Mouse (Mus musculus): ENCODE results near the gene Pigk. TPM values are rescaled to one million over a fixed set of nuclear protein-coding genes. Genes with fewer than 3 reads are reported as not detected.

Pigk gene
- polyA plus RNA-seq, 1 experiment = 20.7 TPM

DNA sequence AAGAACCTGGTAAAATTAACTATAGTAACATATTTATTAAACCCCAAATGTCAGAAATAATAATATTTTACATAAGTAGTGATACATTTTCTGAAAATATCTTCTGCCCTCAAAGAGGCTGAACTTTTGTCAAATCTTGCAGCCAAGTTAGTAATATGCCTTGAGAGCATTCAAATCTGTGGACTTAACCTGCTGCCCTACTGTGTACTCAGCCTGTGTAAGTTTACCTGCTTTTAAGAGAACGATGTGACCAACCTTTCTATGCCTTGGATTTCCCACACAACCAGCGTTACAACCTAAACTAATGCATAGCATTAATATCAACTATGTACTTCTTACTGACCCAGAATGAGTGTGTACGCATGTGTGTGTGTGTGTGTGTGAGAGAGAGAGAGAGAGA lies 219.8 kb downstream of the Pigk start:
- DNase-seq (ENCODE audit: low spot score) = no peak

DNA sequence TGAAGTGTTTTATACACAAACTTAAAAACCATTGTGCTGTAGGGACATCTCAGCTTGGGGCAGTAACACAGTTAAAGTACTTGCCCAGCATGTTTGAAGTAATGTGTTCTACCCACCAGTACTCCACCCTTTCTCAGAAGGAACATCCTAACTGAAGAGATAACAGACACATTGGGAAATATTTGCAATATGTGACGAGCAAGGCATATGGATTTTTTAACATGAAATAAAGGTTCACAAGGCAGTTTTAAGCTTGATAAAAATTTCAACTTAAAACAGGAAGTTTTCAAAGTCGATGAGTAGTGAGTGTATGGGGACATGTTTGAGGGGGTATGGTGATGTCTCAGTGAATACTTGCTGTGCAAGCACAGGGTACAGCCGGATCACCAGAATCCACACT lies 222.4 kb downstream of the Pigk start:
- no peak for DNase-seq (ENCODE audit: low spot score)

DNA sequence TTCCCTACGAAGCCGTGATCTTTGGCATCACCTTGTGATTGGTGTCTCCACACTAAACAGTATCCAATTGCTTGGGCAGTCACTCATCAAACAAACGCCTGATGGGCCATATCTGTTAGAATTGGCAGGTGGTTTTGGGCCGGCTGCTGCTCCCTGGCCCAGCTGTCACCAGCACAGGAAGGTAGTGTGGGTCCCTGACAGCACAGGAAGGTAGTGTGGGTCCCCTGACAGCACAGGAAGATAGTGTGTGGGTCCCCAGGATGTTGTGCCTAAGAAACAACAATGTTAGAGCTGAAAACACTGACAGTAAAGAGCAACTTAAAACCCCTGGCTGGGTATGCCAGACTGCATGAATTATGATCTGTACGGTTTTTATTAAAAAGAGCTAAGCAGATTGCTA lies 227.8 kb downstream of the Pigk start:
- no peak for DNase-seq (ENCODE audit: low spot score)

DNA sequence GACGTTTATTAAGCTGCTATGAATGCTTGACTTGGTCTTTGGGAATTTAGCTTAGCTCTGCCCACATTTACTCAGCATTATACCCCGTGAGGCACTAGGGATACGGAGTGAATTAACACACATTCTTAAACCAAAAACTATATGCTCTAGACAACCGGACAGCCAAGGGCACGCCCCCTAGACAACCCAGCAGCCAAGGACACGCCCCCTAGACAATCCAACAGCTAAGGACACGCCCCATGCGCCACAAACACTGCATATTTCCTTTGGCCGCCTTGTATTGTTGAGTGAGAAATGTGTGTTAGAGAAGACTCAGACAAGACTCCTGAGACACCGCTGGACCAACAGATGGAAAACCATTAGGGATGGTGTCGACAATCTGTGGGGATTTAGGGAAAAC lies 229.1 kb downstream of the Pigk start:
- no peak for DNase-seq (ENCODE audit: low spot score)

DNA sequence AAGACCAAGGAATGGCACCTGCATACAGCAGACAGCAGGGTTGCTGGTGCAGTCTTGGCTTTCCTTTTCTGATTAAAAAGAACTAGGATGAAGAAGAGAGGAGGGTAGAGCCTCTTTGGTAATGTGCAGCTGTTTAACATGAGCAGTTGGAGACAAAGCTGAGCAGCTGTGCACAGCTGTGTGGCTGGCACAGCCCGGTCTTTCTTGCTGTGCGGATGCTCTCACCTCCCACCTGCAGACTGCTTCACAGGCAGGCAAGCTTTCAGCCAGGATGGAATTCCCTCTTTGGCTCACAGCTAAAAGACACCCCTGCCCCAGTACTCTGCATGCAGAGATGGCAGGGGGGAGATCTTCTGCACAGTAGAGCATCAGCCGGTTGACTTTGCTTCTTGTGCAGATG lies 230.9 kb downstream of the Pigk start:
- DNase-seq (ENCODE audit: low spot score) = no peak

DNA sequence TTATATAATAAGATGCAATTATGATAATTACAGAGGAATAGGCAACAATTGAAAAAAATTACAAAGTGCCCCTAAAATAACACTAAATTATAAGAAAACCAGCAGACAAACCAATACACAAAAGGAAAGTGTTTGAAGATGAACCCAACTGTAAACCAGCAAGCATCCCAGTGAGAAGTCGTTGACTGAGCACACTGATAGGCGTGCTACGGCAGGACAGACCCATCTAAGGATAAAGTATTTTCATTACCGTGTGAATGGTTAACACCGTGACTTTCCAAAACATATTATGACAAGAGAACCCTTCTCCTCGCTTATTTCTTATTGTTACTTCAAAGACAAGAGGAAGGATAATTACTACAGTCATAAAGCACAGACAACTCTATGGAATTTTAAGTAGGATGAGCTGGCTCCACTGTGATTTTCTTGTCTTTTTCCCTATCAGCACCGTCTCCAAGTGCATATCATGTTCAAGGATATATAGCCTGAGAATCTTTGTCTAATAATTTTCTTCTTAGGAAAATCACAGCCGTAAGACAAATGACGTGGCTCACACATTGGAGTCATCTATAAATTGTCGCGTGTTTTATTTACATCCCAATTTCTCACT lies 233.2 kb downstream of the Pigk start:
- DNase-seq (ENCODE audit: low spot score) = no peak

DNA sequence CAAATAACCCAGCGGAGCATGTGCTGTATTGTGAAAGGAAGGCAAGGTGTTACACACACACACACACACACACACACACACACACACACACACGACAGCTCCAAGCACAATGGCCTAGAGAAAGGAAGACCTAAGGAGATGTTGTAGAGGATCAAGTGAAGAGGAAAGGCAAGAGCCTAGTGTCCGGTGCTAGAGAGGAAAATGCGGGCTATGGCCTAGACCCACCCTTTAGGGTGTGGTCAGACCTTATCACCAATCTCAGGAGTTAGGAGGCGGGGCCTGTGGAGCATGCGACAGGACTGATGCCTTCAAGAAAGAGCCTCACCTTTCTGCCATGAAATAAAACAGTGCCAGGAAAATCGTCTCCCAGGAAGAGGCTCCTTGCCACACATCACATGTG lies 234.7 kb downstream of the Pigk start:
- DNase-seq (ENCODE audit: low spot score) = no peak

DNA sequence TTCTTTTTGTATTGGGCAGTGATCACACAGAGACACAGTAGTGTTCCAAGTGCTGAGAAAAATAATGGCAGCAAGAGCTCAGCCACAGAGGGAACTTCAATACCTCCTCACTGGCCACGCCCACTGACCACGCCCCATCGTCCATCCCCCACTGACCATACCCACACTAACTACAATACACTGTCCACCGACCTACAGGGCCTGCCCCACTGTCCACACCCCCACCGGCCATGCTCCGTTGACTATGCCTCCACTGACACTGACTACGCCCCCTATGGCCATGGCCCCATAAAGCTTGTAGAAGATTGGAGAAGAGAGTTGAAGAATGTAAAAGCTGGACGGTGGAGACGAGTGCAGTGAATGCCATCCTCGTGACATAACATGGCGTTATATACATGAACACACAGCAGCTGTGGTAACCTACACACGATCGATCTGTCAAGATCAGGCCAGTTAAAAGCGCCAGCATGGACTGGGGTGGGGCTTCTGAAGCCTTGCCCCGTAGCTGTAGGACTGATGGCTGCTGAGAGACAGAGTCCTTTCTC lies 235.4 kb downstream of the Pigk start:
- DNase-seq (ENCODE audit: low spot score) = no peak

DNA sequence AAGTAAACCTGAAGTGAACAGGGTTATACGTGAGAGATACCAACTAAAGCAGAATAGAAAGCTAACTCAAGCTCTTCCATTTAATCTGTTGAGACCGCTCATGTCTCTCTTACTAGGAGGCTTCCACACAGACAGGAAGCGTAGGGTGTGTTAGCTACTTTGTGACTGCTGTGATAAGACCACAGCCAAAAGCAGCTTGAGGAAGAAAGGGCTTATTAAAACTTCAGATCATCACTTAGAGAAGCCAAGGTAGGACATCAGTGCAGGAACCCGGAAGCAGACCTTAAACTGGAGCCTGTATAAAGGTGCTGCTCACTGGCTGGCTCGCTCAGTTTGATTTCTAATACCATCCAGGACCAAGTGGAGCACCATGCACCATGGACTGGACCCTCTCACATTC lies 236.4 kb downstream of the Pigk start:
- no peak for DNase-seq (ENCODE audit: low spot score)

DNA sequence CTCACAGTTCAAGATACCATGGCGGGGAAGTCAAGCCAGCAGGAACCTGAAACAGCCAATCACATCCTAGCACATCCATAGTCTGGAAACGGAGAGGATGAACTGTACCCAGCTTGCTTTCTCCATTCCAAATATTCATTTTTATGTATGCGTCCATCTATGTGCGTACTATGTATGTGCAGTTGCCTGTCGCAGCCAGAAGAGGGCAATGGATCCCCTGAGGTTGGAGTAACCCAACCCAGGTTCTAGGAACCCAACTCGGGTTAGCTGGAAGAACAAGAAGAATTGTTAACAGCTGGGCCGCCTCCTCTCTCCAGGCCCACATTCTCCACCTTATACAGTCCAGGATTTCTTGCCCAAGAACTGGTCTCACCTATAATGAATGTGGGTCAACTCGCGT lies 237.0 kb downstream of the Pigk start:
- DNase-seq (ENCODE audit: low spot score) = no peak

DNA sequence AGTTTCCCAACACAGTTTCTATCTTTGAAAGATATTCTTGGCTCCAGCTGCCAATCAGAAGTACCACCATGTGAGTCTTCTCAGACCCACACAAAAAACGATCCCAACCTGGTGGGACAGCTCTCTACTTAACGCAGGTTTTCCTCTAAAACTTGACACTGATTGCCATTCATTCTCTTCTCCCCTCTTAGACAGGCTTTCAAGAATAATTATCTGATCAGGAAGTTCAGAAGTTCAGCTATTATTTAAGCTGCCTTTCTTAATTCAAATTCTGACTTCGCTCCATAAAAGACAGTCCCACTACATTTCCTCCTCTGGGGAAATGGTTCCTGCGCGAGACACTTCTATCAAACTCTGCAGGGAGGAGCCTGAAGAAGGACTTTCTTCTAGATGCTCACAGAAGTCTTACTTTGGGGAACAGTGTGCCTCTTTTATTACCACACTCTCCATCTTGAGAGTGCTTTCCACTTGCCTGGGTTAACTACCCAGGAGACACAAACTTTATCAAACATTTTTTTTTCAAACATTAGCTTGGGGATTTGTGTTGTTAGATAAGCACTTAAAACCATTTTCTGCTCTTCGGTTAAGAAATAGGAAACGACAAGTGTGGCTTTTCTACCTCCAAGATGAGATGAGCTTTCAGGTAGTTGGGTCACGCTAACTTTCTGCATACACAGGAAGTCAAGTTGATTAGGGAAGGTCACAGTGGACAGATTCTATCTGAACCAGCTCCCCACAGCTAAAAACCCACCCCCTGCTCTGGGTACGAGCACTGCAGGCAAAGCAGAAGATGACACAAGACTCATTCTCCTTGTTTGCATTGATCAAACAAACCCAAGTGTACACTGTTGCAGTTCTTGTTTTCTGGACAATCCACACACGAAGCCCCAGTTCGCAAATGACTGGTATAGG lies 238.0 kb downstream of the Pigk start:
- DNase-seq (ENCODE audit: low spot score) = no peak

DNA sequence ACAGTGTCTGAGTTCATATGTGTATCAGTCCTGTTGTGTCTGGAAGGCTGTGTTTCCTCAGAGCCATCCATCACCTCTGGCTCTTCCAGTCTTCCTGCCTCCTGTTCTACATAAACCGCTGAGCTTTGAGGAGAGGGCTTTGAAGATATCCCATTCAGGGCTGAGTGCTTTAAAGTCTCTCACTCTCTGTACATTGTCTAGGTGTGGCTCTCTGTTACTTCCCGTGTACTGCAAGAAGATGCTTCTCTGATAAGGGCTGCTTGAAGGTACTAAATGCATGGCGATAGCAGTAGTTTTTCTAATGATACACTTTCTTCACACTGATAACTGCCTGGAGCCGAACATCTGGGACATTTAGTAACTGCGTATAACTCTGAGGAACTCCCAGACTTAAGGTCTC lies 242.1 kb downstream of the Pigk start:
- no peak for DNase-seq (ENCODE audit: low spot score)

DNA sequence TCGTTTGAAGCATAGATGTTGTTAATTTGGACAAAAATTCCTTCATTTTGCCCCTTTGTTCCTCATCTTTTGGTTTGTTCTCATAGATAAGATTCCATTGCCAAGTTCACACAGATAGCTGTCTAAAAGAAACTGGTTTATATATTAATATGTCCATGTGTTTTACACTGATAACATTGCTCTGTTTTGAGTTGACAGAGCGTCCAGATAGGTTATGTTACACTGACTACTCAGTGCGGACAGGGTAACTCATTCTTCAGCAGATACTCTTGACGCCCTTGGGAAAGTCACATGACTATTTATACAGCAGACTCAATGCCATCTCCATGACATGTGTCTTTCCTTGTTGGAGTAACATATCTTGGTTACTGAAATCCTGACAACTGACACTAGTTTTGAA lies 242.9 kb downstream of the Pigk start:
- no peak for DNase-seq (ENCODE audit: low spot score)

DNA sequence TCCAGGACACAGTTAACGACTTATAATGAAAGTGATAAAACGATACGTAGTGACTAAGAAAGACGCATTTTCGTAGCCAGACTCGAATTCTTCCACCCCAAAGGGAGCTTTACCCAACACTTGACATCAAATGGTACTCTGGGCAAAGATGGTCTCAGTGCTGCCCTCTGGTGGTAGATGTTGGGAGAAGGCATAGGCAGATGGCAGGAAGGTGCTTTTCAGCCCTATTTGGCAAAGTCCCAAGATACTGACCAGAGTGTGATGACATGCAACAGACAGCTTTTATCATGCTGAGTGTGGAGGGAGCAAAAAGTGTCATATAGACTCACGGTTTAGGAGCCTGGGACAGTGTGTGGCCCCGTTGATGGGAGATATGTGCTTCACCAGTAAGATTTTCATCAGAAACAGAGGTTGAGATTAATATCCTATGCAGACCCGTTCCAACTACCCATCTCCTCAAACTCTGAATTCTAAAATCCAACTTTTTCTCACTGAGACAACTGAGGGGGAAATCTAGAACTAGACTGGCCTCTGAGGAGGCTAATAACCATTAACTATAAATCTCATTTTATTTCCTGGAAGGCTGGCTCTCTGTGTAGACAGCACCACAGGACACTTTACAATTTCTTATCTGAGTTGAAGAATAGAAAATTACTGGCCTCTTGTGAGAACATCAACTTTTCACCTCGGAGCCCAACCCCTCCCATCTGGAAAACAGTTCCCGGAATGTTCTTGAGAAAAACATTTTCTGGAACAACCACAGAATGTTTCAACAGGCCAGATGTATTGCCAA lies 244.7 kb downstream of the Pigk start:
- DNase-seq (ENCODE audit: low spot score) = no peak

DNA sequence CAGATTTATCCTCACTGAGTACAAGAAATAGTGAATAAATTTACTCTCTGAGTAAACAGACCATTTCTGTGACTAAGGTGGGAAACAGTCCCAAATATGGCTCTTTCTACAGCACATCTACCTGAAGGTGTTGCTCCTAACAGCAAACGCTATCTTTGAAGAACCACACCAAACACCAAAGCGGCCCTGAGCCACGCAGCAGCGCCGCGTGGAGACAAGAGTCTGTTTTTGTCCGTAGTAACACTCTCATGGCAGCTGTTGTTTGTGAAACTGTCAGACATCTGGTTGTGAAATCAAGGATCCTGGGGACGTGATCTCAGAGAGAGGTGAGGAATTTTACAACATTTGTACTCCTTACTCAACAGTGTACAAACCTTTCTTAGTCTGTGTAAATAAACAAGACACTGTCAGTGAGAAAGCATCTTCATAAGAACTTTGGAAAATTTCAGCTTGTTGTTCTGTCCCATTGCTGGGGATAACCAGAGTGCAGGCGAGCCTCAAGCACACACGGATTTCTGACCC lies 248.0 kb downstream of the Pigk start:
- no peak for DNase-seq (ENCODE audit: low spot score)

DNA sequence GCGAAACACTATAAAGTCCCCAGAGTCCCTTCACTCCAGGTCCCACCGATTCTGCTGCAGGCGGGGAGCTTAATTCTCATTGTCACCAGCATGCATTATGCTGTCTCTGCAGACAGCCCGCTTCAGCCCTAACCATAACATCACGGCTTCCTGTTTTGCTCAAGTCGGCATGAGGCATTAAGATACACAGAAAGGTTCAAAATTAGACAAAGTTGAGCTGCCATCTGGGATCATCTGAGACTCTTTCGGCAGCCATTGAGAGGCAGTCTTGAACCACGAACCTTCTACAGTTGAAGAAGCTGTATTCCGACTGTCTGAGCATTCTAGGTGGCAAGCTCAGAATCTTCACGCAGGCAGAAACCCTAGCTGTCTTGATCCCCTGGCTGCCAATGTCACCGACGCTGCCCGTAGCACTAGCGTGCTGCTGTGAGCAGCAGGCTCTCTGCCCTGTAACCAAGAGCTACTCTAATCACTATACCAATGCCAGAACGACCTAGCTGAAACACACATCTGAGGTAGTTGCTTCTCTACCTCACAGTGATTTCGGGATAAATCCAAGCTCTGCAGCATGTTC lies 256.0 kb downstream of the Pigk start:
- no peak for DNase-seq (ENCODE audit: low spot score)

DNA sequence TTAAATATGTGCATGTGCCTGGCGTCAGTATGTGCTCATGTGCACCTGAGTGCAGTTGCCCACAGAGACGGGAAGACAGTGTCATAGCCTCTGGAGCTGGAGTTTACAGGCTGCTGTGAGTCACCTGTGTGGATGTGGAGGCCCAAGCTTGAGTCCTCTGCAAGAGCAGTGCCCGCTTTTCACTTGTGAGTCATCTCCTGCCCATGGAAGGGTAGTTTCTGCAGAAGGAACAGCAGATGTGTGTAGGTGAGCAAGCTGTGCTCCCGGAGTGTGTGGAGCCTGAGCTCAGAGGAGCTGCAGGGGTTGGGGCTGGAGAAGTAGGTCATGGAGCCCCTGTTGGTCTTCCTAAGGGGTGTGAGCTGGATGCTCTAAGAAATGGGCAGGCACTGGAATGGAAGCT lies 257.5 kb downstream of the Pigk start:
- DNase-seq (ENCODE audit: low spot score) = no peak

DNA sequence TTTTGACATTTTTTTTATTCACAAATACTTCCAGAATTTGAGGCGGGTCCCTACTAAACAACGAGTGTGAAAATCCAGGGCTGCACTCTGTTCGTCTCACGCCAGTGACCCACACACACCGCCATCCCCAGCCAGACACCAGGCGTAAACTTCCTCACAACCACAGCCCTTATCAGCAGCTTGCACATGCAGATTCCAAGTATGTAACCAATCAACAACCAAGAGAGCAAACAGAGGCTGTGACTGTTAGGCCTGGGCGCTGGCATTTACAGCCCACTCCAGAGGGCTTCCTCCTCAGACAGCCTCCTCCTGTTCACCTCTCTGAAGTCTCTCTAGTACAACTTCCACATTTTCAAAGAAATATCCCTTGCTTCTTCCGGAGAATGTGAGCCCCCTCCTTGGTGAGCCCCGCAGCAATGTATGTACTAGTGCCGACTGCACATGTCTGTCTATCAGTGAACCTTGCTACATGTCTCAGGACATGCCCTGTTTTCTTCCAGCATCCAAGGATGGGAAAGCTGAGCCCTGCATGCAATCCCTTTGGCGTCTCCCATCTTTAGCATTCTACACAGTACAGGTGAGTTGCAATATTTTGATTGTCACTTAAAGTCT lies 265.7 kb downstream of the Pigk start:
- no peak for DNase-seq (ENCODE audit: low spot score)

DNA sequence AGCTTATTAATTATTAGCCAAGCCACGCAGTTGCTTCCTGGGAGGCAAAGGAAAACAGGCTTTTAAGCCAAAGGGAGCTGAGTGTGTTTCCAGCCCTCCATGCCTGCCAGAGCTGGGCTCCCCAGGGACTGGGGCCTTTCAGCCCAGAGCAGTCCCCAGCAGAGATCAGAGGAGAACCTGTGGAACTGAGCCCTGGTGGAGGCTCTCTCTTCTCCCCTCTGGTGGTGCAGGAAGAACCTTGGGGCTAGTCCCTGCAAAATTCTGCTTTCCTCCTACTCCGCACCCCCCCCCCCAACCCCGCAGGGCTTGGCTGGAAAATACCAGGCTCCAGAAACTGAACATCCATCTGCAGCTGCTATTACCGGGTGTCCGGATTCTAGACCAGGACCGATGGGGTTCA lies 266.5 kb downstream of the Pigk start:
- no peak for DNase-seq (ENCODE audit: low spot score)

DNA sequence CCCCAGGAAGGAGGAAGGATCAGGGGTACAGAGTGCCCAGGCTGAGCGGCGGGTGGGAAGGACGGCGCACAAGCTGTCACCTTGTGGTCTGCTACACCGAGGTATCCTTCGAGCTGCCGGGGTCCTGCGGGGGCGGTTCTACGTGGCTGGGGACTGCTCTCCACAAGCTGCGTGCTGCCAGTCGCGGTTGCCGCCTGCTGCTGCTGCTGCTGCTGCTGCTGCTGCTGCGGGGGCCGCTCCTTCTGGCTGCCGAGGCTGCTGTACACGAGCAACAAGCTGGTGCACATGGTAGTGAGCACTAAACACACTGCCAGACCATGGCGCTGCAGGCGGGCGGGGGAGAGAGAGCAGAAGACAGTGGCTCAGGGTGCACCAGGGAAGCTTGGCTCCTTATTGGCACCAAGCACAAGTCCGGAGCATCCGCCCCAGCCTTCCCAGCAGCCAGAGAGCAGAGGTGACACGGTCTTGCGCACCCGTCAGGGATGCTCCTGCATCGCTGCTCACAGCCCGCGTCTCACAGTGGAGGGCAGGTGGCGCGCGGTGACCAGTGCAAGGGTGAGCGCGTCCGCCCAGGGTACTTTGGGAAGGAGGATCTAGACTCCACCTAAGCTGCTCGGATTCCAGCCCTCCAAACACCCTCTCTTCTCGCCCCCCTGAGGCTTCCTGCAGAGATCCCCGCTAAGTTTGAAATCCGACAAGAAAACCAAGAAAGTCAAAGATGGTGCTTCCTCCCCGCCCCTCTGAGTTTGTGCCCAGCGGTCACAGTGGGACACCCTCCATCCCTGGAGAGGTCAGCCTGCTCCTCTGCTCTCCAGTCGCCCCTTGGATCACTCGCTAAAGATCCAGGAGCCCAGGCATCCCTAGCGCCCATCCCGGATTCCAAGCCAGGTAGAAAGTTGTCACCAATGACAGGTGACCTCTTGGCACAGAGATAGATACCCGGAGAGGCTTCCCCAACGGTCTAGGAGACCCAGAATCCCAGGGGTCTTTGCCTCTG lies 267.4 kb downstream of the Pigk start:
- no peak for DNase-seq (ENCODE audit: low spot score)
